Mouse (Mus musculus): ENCODE measurements around the gene Scgb2b15.
"Not testable (repeated sequence)": the region's sequence is repeated elsewhere in the genome, so short reads cannot be mapped to it uniquely, and the experiment has no call there.

The Scgb2b15 gene

GRCm38 (mm10) chr7:32829562-32829961 lies at the start of gene Scgb2b15:
TSS of gene Scgb2b15 (minus strand) at chr7:32829662.
- DNase-seq, result not testable (repeated sequence)

- DNase-seq, result not testable (repeated sequence)
These were observed 6.8 kb upstream of the Scgb2b15 start, which contains the start of gene Scgb1b15 for GRCm38 (mm10) chr7:32836254-32836653. TSS of gene Scgb1b15 (plus strand) at chr7:32836554.
